In the genomic region with DNA sequence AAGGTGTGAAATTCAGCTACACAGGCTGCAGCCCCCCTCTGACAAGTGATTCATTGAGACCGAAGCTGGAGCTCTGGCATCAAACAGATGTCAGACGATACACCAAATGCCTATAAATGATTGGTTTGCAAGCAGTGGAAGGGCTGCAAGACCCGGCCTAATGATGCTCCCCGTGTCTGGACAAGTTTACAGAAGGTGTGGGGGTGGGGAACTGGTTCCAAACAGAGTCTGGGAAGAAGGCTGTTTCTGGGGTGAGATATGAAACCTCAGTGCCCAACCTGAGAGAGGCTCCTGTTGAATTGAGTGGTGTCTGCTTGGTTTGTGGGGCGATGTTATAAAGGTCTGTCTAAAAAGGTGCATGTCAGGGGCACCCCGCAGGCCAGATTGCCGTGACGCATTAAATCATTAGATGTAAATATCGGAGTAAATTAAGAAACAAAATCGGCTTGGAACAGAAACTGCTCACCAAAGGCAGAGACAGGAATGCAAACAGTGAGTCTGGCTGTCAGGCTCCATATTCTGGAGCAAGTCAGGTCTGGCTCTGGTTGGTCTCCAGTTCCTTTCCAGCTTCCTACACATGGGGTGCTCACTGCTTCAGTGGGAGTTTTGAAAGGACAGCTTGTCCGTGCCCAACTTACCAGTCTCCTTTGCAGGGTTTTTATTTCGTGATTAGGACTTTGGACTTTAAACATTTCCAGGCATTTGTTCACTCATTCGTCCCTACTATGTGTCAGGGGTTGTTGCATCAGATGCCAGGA, we compare ENCODE assay signal across 19 mouse cellular contexts.
DNase-seq lines count a peak whose midpoint lies in the region; ATAC-seq and TF ChIP-seq lines count a peak whose summit lies in the region.
"Had no signal": no experiment of that assay in that cellular context is flagged by ENCODE, and none has a peak within 500 bp of the region (broad histone marks: within the 10 kb centered on the region; RNA-seq: fewer than 3 reads in every experiment).

No protein-coding gene starts in this region.

- peaks cover 3% of the 10 kb centered on the region; the same call in 1 of the 2 replicates for H3K4me1 ChIP-seq in intestine, embryonic 14.5 days (replicated peaks; ENCODE audit: control insufficient read depth, insufficient read depth, low read length)
- H3K4me1 ChIP-seq in intestine, postnatal 0 days (replicated peaks; ENCODE audit: control insufficient read depth, insufficient read depth, low read length), result no peaks in the 10 kb centered on the region
- peaks cover 4% of the 10 kb centered on the region; the same call in 1 of the 2 replicates for H3K4me1 ChIP-seq in stomach, embryonic 14.5 days (ENCODE audit: control insufficient read depth, insufficient read depth, low read length)
- 0 out of 2 replicates have a peak, but pooled peaks cover 5% of the 10 kb centered on the region for H3K4me1 ChIP-seq in stomach, postnatal 0 days (replicated peaks; ENCODE audit: control insufficient read depth, insufficient read depth)
- peaks cover 12% of the 10 kb centered on the region for H3K4me1 ChIP-seq in limb, embryonic 11.5 days (ENCODE audit: control insufficient read depth, insufficient read depth, low read length)
- no peaks in the 10 kb centered on the region for H3K4me1 ChIP-seq in hindbrain, postnatal 0 days (ENCODE audit: insufficient read depth, low read length)

- no peak overlapping the region for H3K9ac ChIP-seq in intestine, embryonic 14.5 days (ENCODE audit: low read length)
- no peak overlapping the region for H3K9ac ChIP-seq in intestine, postnatal 0 days (ENCODE audit: low read depth, low read length)
- no peak overlapping the region for H3K9ac ChIP-seq in stomach, embryonic 14.5 days (replicated peaks; ENCODE audit: low read depth, low read length)
- no peak overlapping the region for H3K9ac ChIP-seq in stomach, postnatal 0 days (ENCODE audit: low read length)
- no peak overlapping the region for H3K9ac ChIP-seq in limb, embryonic 11.5 days (ENCODE audit: low read length)
- H3K9ac ChIP-seq in hindbrain, postnatal 0 days (replicated peaks; ENCODE audit: low read length), result no peak overlapping the region
- H3K9ac ChIP-seq: forebrain, embryonic 15.5 days; heart, embryonic 12.5 days; liver, postnatal 0 days; neural tube, embryonic 13.5 days had no signal

- TF ChIP-seq CTCF in intestine, postnatal 0 days (IDR thresholded peaks at IDR 0.05; ENCODE audit: low read depth), result no peak
- no peak for TF ChIP-seq CTCF in stomach, postnatal 0 days (IDR thresholded peaks at IDR 0.05; ENCODE audit: low read depth)
- no peak for TF ChIP-seq CTCF in hindbrain, postnatal 0 days (IDR thresholded peaks at IDR 0.05; ENCODE audit: low read depth)

- no peak overlapping the region for H3K4me2 ChIP-seq in intestine, embryonic 14.5 days (ENCODE audit: low read length)
- no peak overlapping the region for H3K4me2 ChIP-seq in intestine, postnatal 0 days (replicated peaks; ENCODE audit: low read depth)
- no peak overlapping the region for H3K4me2 ChIP-seq in stomach, embryonic 14.5 days (replicated peaks; ENCODE audit: low read depth, low read length)
- no peak overlapping the region for H3K4me2 ChIP-seq in stomach, postnatal 0 days (replicated peaks; ENCODE audit: low read depth)
- no peak overlapping the region for H3K4me2 ChIP-seq in limb, embryonic 11.5 days (ENCODE audit: low read depth, severe bottlenecking)
- no peak overlapping the region for H3K4me2 ChIP-seq in hindbrain, postnatal 0 days (ENCODE audit: low read depth, low read length)
- H3K4me2 ChIP-seq: forebrain, embryonic 15.5 days; heart, embryonic 12.5 days; neural tube, embryonic 13.5 days had no signal

- no peak for TF ChIP-seq EP300 in stomach, postnatal 0 days (optimal IDR thresholded peaks at IDR 0.05)

- WGBS in intestine, embryonic 14.5 days, result 31% methylated on average over 13 of the region's 13 CpGs
- WGBS in intestine, postnatal 0 days, result 57% methylated on average over 13 of the region's 13 CpGs
- 37% methylated on average over 13 of the region's 13 CpGs for WGBS in stomach, embryonic 14.5 days
- 39% methylated on average over 13 of the region's 13 CpGs for WGBS in stomach, postnatal 0 days
- 44% methylated on average over 13 of the region's 13 CpGs for WGBS in limb, embryonic 11.5 days
- 71% methylated on average over 13 of the region's 13 CpGs for WGBS in hindbrain, postnatal 0 days

- ATAC-seq in intestine, embryonic 14.5 days (replicated peaks; ENCODE audit: low FRiP score, low TSS enrichment, low read depth), result no peak
- no peak for ATAC-seq in intestine, postnatal 0 days
- no peak; the same call in 1 of the 2 replicates for ATAC-seq in stomach, embryonic 14.5 days (ENCODE audit: insufficient number of reproducible peaks, insufficient read depth, low FRiP score, low read depth)
- no peak; the same call in 1 of the 2 replicates for ATAC-seq in stomach, postnatal 0 days (ENCODE audit: low FRiP score, low TSS enrichment)
- ATAC-seq in limb, embryonic 11.5 days (ENCODE audit: insufficient number of reproducible peaks, low FRiP score, low TSS enrichment, low read depth), result peak; percentile 40; the same call in 1 of the 2 replicates
- ATAC-seq in hindbrain, postnatal 0 days, result no peak
- ATAC-seq: forebrain, embryonic 15.5 days; liver, postnatal 0 days; Patski had no signal

- H3K27me3 ChIP-seq in intestine, embryonic 14.5 days (replicated peaks; ENCODE audit: control insufficient read depth, insufficient read depth, low read length), result no peaks in the 10 kb centered on the region
- no peaks in the 10 kb centered on the region for H3K27me3 ChIP-seq in intestine, postnatal 0 days (replicated peaks; ENCODE audit: control insufficient read depth, insufficient read depth, low read length)
- no peaks in the 10 kb centered on the region for H3K27me3 ChIP-seq in stomach, embryonic 14.5 days (ENCODE audit: control insufficient read depth, insufficient read depth, low read length)
- no peaks in the 10 kb centered on the region for H3K27me3 ChIP-seq in stomach, postnatal 0 days (ENCODE audit: control insufficient read depth, insufficient read depth, low read length)
- H3K27me3 ChIP-seq in limb, embryonic 11.5 days (ENCODE audit: control insufficient read depth, insufficient read depth, low read length), result no peaks in the 10 kb centered on the region
- no peaks in the 10 kb centered on the region for H3K27me3 ChIP-seq in hindbrain, postnatal 0 days (ENCODE audit: insufficient read depth, low read length)
- H3K27me3 ChIP-seq: forebrain, embryonic 15.5 days; heart, embryonic 12.5 days; neural tube, embryonic 13.5 days; Patski had no signal

- no peaks in the 10 kb centered on the region for H3K9me3 ChIP-seq in intestine, embryonic 14.5 days (ENCODE audit: control insufficient read depth, low read length)
- H3K9me3 ChIP-seq in intestine, postnatal 0 days (ENCODE audit: control insufficient read depth), result no peaks in the 10 kb centered on the region
- no peaks in the 10 kb centered on the region for H3K9me3 ChIP-seq in stomach, embryonic 14.5 days (ENCODE audit: control insufficient read depth, low read depth, low read length)
- H3K9me3 ChIP-seq in stomach, postnatal 0 days (ENCODE audit: control insufficient read depth, low read length), result no peaks in the 10 kb centered on the region
- no peaks in the 10 kb centered on the region for H3K9me3 ChIP-seq in limb, embryonic 11.5 days (ENCODE audit: control insufficient read depth, low read length)
- no peaks in the 10 kb centered on the region for H3K9me3 ChIP-seq in hindbrain, postnatal 0 days (ENCODE audit: low read length)
- H3K9me3 ChIP-seq: forebrain, embryonic 15.5 days; heart, embryonic 12.5 days; neural tube, embryonic 13.5 days had no signal

- no peaks in the 10 kb centered on the region for H3K36me3 ChIP-seq in intestine, embryonic 14.5 days (ENCODE audit: control insufficient read depth, insufficient read depth, low read length)
- peaks cover 7% of the 10 kb centered on the region; the same call in 1 of the 2 replicates for H3K36me3 ChIP-seq in intestine, postnatal 0 days (ENCODE audit: control insufficient read depth, insufficient read depth)
- H3K36me3 ChIP-seq in stomach, embryonic 14.5 days (ENCODE audit: control insufficient read depth, insufficient read depth, low read length), result no peaks in the 10 kb centered on the region
- H3K36me3 ChIP-seq in stomach, postnatal 0 days (ENCODE audit: control insufficient read depth, insufficient read depth, low read length), result no peaks in the 10 kb centered on the region
- H3K36me3 ChIP-seq in limb, embryonic 11.5 days (ENCODE audit: control insufficient read depth, insufficient read depth, low read length), result no peaks in the 10 kb centered on the region
- peaks cover 2% of the 10 kb centered on the region; the same call in 1 of the 2 replicates for H3K36me3 ChIP-seq in hindbrain, postnatal 0 days (ENCODE audit: insufficient read depth, low read length)

- H3K4me3 ChIP-seq in intestine, embryonic 14.5 days (ENCODE audit: low read depth, low read length), result no peak overlapping the region
- no peak overlapping the region for H3K4me3 ChIP-seq in intestine, postnatal 0 days (ENCODE audit: low read depth, low read length)
- H3K4me3 ChIP-seq in stomach, embryonic 14.5 days (ENCODE audit: low read depth, low read length), result no peak overlapping the region
- no peak overlapping the region for H3K4me3 ChIP-seq in stomach, postnatal 0 days (ENCODE audit: low read depth, low read length)
- no peak overlapping the region for H3K4me3 ChIP-seq in limb, embryonic 11.5 days (ENCODE audit: low read depth, low read length)
- no peak overlapping the region for H3K4me3 ChIP-seq in hindbrain, postnatal 0 days (ENCODE audit: low read length)
- H3K4me3 ChIP-seq: erythroblast, embryonic 14.5 days; forebrain, embryonic 15.5 days; heart, embryonic 12.5 days; neural tube, embryonic 13.5 days had no signal

- no peak overlapping the region for H3K27ac ChIP-seq in intestine, embryonic 14.5 days (ENCODE audit: low read depth)
- no peak overlapping the region for H3K27ac ChIP-seq in intestine, postnatal 0 days (ENCODE audit: low read depth, low read length)
- H3K27ac ChIP-seq in stomach, embryonic 14.5 days (ENCODE audit: low read length), result 0 out of 2 replicates have a peak overlapping the region, but pooled peaks have one; percentile 2
- no peak overlapping the region for H3K27ac ChIP-seq in stomach, postnatal 0 days (replicated peaks)
- H3K27ac ChIP-seq in limb, embryonic 11.5 days (replicated peaks; ENCODE audit: low read depth, low read length), result no peak overlapping the region
- H3K27ac ChIP-seq in hindbrain, postnatal 0 days, result no peak overlapping the region
- H3K27ac ChIP-seq: forebrain, embryonic 15.5 days; neural tube, embryonic 13.5 days had no signal

- peak; percentile 52 for DNase-seq in intestine, embryonic 14.5 days (ENCODE audit: low spot score)
- no peak for DNase-seq in stomach, postnatal 0 days (ENCODE audit: low spot score)
- peak; percentile 52 for DNase-seq in limb, embryonic 11.5 days (ENCODE audit: low spot score)
- no peak for DNase-seq in hindbrain, postnatal 0 days (ENCODE audit: low spot score)
- DNase-seq in heart, adult 9 months (ENCODE audit: low spot score in 2 of 2), result no peak
- no peak for DNase-seq in thymus, postnatal 0 days (ENCODE audit: low spot score)
- DNase-seq: adrenal gland, postnatal 36 days; kidney, postnatal 25 days; liver, postnatal 0 days; lung, postnatal 4 days; midbrain, embryonic 14.5 days; thymus, postnatal 14 days had no signal

Comparison
In these comparisons a context has a peak if more than half of its experiments do, and no peak if none do; other contexts are left out.
1. DNase-seq: peak in intestine, embryonic 14.5 days (single experiment) and limb, embryonic 11.5 days (single experiment); none in stomach, postnatal 0 days (single experiment), hindbrain, postnatal 0 days (single experiment), heart, adult 9 months (0 of 2) and thymus, postnatal 0 days (single experiment).